ENCODE assay signal across 16 mouse cellular contexts in the genomic region with DNA sequence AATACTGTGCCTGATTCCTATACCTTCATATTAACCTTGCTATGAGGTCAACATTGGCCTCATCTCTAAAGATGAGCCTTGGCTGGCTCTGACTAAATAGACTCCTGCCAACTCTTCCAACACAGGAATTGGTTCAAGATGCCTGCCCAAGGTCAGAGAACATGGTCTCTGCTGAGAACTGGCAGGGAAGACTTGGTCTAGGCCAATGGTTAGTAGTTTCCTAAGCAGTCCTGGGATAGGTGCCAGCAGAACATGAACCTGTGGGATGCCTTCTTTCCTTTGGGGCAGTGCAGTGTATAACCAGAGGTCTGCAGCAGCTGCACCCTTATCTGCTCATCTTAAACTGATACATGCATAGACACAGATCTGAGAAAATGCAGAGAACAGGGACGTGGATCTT.
A peak's percentile ranks its signal among the peaks of the same experiment; 100 is the strongest.
DNase-seq lines count a peak whose midpoint lies in the region; ATAC-seq and TF ChIP-seq lines count a peak whose summit lies in the region.
"Had no signal": no experiment of that assay in that cellular context is flagged by ENCODE, and none has a peak within 500 bp of the region (broad histone marks: within the 10 kb centered on the region; RNA-seq: fewer than 3 reads in every experiment).

No protein-coding gene starts in this region.

- intact Hi-C loops in gastrocnemius, postnatal 14 days (cut with DNase I; ENCODE audit: low total_unique reads): no loop called here

- no peaks in the 10 kb centered on the region for H3K27me3 ChIP-seq in heart, embryonic 11.5 days (ENCODE audit: control insufficient read depth, insufficient read depth, low read length)
- no peaks in the 10 kb centered on the region; the same call in 1 of the 2 replicates for H3K27me3 ChIP-seq in liver, adult 2 months (ENCODE audit: control insufficient read depth, insufficient read depth, low read length)
- no peaks in the 10 kb centered on the region for H3K27me3 ChIP-seq in liver, embryonic 12.5 days (replicated peaks)
- H3K27me3 ChIP-seq: embryonic facial prominence, embryonic 15.5 days; forebrain, embryonic 13.5 days; intestine, embryonic 15.5 days; lung, embryonic 15.5 days had no signal

- DNase-seq in cerebellum, adult 11-12 months: peak; percentile 10
- DNase-seq in cerebellum, adult 11 months: no peak
- DNase-seq in heart, adult 9 months (ENCODE audit: low spot score in 2 of 2): peak; percentile 3 to 12
- peak; percentile 44 for DNase-seq in liver, adult 2 months (ENCODE audit: extremely low read depth, low read depth, low spot score)
- DNase-seq in gastrocnemius, postnatal 14 days: peak; percentile 6
- DNase-seq in right cerebral cortex, adult 2 months (ENCODE audit: low spot score in 2 of 2): no peak
- DNase-seq: right cerebral cortex, postnatal 4 days had no signal

- no peak overlapping the region for H3K27ac ChIP-seq in heart, embryonic 11.5 days (ENCODE audit: low read depth, low read length)
- no peak overlapping the region for H3K27ac ChIP-seq in liver, adult 2 months (replicated peaks; ENCODE audit: insufficient read depth, low read depth, low read length)
- H3K27ac ChIP-seq in liver, embryonic 12.5 days: no peak overlapping the region
- H3K27ac ChIP-seq: embryonic facial prominence, embryonic 15.5 days; forebrain, embryonic 13.5 days; intestine, embryonic 15.5 days; lung, embryonic 15.5 days had no signal

- H3K79me2 ChIP-seq in liver, adult 2 months (ENCODE audit: control insufficient read depth, insufficient read depth, low read length): no peaks in the 10 kb centered on the region

- no peak overlapping the region for H3K9ac ChIP-seq in heart, embryonic 11.5 days (ENCODE audit: low read depth, low read length)
- no peak overlapping the region for H3K9ac ChIP-seq in liver, adult 2 months (ENCODE audit: low read depth, low read length)
- no peak overlapping the region for H3K9ac ChIP-seq in liver, embryonic 12.5 days
- H3K9ac ChIP-seq: embryonic facial prominence, embryonic 15.5 days; forebrain, embryonic 13.5 days; intestine, embryonic 15.5 days; lung, embryonic 15.5 days had no signal

- H3K4me3 ChIP-seq in heart, embryonic 11.5 days (ENCODE audit: low read depth, low read length): no peak overlapping the region
- no peak overlapping the region for H3K4me3 ChIP-seq in liver, adult 2 months (ENCODE audit: insufficient read depth, low read depth, low read length)
- H3K4me3 ChIP-seq in liver, embryonic 12.5 days: no peak overlapping the region
- H3K4me3 ChIP-seq: embryonic facial prominence, embryonic 15.5 days; forebrain, embryonic 13.5 days; intestine, embryonic 15.5 days; lung, embryonic 15.5 days had no signal

- TF ChIP-seq POLR2A in liver, adult 2 months (IDR thresholded peaks at IDR 0.05; ENCODE audit: extremely low read depth, insufficient read depth, low read length): no peak

- no peak for ATAC-seq in heart, embryonic 11.5 days (replicated peaks; ENCODE audit: insufficient number of reproducible peaks, low FRiP score, low TSS enrichment)
- no peak for ATAC-seq in liver, embryonic 12.5 days
- ATAC-seq: activated CD4-positive, CD25-positive, alpha-beta regulatory T cell, adult 4 months; forebrain, embryonic 13.5 days; intestine, embryonic 15.5 days; midbrain, embryonic 16.5 days had no signal

- no peaks in the 10 kb centered on the region for H3K9me3 ChIP-seq in heart, embryonic 11.5 days (replicated peaks; ENCODE audit: control insufficient read depth, low read length)
- no peaks in the 10 kb centered on the region for H3K9me3 ChIP-seq in liver, embryonic 12.5 days (replicated peaks)
- H3K9me3 ChIP-seq: embryonic facial prominence, embryonic 15.5 days; forebrain, embryonic 13.5 days; intestine, embryonic 15.5 days; lung, embryonic 15.5 days had no signal

- H3K4me2 ChIP-seq in heart, embryonic 11.5 days: no peak overlapping the region
- H3K4me2 ChIP-seq in liver, embryonic 12.5 days: no peak overlapping the region
- H3K4me2 ChIP-seq: embryonic facial prominence, embryonic 15.5 days; forebrain, embryonic 13.5 days; intestine, embryonic 15.5 days; liver, embryonic 11.5 days; lung, embryonic 15.5 days had no signal

- no peaks in the 10 kb centered on the region for H3K36me3 ChIP-seq in heart, embryonic 11.5 days (ENCODE audit: control insufficient read depth, insufficient read depth, low read length)
- no peaks in the 10 kb centered on the region for H3K36me3 ChIP-seq in liver, adult 2 months (ENCODE audit: control insufficient read depth, insufficient read depth, low read length)
- H3K36me3 ChIP-seq in liver, embryonic 12.5 days: no peaks in the 10 kb centered on the region
- H3K36me3 ChIP-seq: embryonic facial prominence, embryonic 15.5 days; intestine, embryonic 15.5 days; lung, embryonic 15.5 days had no signal

- WGBS in heart, embryonic 11.5 days (ENCODE audit: insufficient replicate concordance): 81% methylated on average over 1 of the region's 1 CpGs
- WGBS in liver, adult 2 months: 88% methylated on average over 1 of the region's 1 CpGs
- 71% methylated on average over 1 of the region's 1 CpGs for WGBS in liver, embryonic 12.5 days (ENCODE audit: insufficient replicate concordance)

- H3K4me1 ChIP-seq in heart, embryonic 11.5 days (ENCODE audit: control insufficient read depth, insufficient read depth, low read length): no peaks in the 10 kb centered on the region
- peaks cover 5% of the 10 kb centered on the region; the same call in 1 of the 2 replicates for H3K4me1 ChIP-seq in liver, adult 2 months (ENCODE audit: control insufficient read depth, insufficient read depth, low read length)
- no peaks in the 10 kb centered on the region for H3K4me1 ChIP-seq in liver, embryonic 12.5 days
- H3K4me1 ChIP-seq: embryonic facial prominence, embryonic 15.5 days; forebrain, embryonic 13.5 days; intestine, embryonic 15.5 days; lung, embryonic 15.5 days had no signal

- no peak for TF ChIP-seq CTCF in liver, adult 2 months (IDR thresholded peaks at IDR 0.05; ENCODE audit: low read depth, low read length)

Comparison
In these comparisons a context has a peak if more than half of its experiments do, and no peak if none do; other contexts are left out.
1. DNase-seq: peak in cerebellum, adult 11-12 months (single experiment), heart, adult 9 months (2 of 2), liver, adult 2 months (single experiment) and gastrocnemius, postnatal 14 days (single experiment); none in cerebellum, adult 11 months (single experiment) and right cerebral cortex, adult 2 months (0 of 2).